Mouse (Mus musculus) fat pad, adult 2 months (tissue): ENCODE measurements around the gene Inpp4b.
"Not testable (repeated sequence)": the region's sequence is repeated elsewhere in the genome, so short reads cannot be mapped to it uniquely, and the experiment has no call there.

ENCODE experiments used
- DNase-seq: peaks from one replicate; pipeline ENCODE4 v3.0.0-alpha.2; 2011; ENCODE audit warnings: low read depth, low spot score; ENCODE audit errors: extremely low read depth

The Inpp4b gene

GRCm38 (mm10) chr8:81884195-81884594, 541.8 kb downstream of the Inpp4b start:
- DNase-seq, result no peak

GRCm38 (mm10) chr8:81888843-81889242, 546.5 kb downstream of the Inpp4b start:
- DNase-seq, result no peak

- DNase-seq, result no peak
Measured at GRCm38 (mm10) chr8:81893292-81893691, 550.9 kb downstream of the Inpp4b start.

GRCm38 (mm10) chr8:81946812-81947211, 604.5 kb downstream of the Inpp4b start:
- DNase-seq, result no peak

- DNase-seq, result peak; percentile 4
Measured at GRCm38 (mm10) chr8:81953101-81953500, 610.7 kb downstream of the Inpp4b start.

- DNase-seq, result no peak
Measured at GRCm38 (mm10) chr8:81985128-81985665, 642.8 kb downstream of the Inpp4b start.

GRCm38 (mm10) chr8:81992966-81993365, 650.6 kb downstream of the Inpp4b start:
- DNase-seq, result no peak

- DNase-seq, result no peak
Measured at GRCm38 (mm10) chr8:81996239-81996638, 653.9 kb downstream of the Inpp4b start.

- no peak for DNase-seq
Measured at GRCm38 (mm10) chr8:81996823-81997222, 654.5 kb downstream of the Inpp4b start.

- no peak for DNase-seq
Measured at GRCm38 (mm10) chr8:82004158-82004557, 661.8 kb downstream of the Inpp4b start.

GRCm38 (mm10) chr8:82005466-82005865, 663.1 kb downstream of the Inpp4b start:
- DNase-seq, result no peak

GRCm38 (mm10) chr8:82017792-82018191, 675.4 kb downstream of the Inpp4b start:
- DNase-seq, result no peak

- DNase-seq, result no peak
Measured at GRCm38 (mm10) chr8:82027401-82027800, 685.0 kb downstream of the Inpp4b start.

- DNase-seq, result no peak
Measured at GRCm38 (mm10) chr8:82028896-82029295, 686.5 kb downstream of the Inpp4b start.

- not testable (repeated sequence) for DNase-seq
Measured at GRCm38 (mm10) chr8:82032035-82032434, 689.7 kb downstream of the Inpp4b start.

- no peak for DNase-seq
Measured at GRCm38 (mm10) chr8:82054030-82054429, 711.7 kb downstream of the Inpp4b start.

GRCm38 (mm10) chr8:82067619-82068018, 725.3 kb downstream of the Inpp4b start:
- DNase-seq, result no peak

- no peak for DNase-seq
Measured at GRCm38 (mm10) chr8:82079267-82079666, 736.9 kb downstream of the Inpp4b start.

GRCm38 (mm10) chr8:82086631-82087030, 744.3 kb downstream of the Inpp4b start:
- not testable (repeated sequence) for DNase-seq

GRCm38 (mm10) chr8:82090901-82091300, 748.5 kb downstream of the Inpp4b start:
- DNase-seq, result no peak

- DNase-seq, result no peak
Measured at GRCm38 (mm10) chr8:82093274-82093673, 750.9 kb downstream of the Inpp4b start.

GRCm38 (mm10) chr8:82104560-82104959, 762.2 kb downstream of the Inpp4b start:
- DNase-seq, result no peak

- no peak for DNase-seq
Measured at GRCm38 (mm10) chr8:82106131-82106530, 763.8 kb downstream of the Inpp4b start.
